Mouse (Mus musculus): Measurements from ENCODE around the gene Srpx2. TPM values are rescaled to one million over a fixed set of nuclear protein-coding genes. Genes with fewer than 3 reads are reported as not detected.

Srpx2 gene
- total RNA-seq, 1 experiment = 0.27 TPM

DNA sequence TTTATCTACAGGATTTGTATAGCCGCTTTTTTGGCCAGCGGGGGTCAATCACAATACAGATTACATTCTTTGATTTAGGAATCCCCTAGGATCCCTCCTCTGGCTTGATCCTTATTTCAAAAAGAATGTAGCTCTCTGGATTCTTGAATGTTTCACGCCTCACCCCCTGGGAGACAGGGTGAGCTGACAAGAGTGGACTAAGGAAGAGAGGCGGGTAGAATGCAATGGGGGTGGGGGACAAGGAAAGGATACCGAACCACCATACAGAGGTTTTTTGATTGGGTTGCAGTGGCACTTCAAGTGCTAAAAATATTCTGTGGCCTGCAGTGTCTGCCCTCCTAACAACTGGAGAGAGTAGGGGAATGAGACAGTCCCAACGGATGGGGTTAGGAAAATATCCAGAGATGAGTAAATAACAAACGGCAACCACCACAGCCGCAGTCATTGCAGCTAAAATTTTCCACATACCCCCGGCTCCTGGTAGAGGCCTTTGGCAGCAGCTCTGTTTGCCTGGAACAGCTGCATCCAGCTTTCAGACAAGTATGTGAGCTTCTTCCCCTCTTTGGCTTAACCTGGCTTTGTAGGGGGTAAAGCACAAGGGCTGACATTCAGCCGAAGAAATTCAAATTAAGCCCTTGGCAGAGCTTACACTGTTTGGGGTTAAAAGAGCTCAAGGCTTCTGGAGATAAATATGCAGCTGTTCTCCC, 3.3 kb downstream of the Srpx2 start:
- Histone ChIP-seq H3K4me1 (ENCODE audit: control insufficient read depth in 2 of 2, insufficient read depth in 2 of 2, low read length in 2 of 2, poor library complexity in 1 of 2) (no peaks in the 10 kb centered on the region), H3K9me3 (ENCODE audit: control insufficient read depth, insufficient read depth, low read depth, low read length) (no peaks in the 10 kb centered on the region), H3K27ac (ENCODE audit: insufficient read depth, low read depth, low read length, poor library complexity, severe bottlenecking) (no peak overlapping the region), H3K9ac (ENCODE audit: insufficient read depth, low read depth, low read length, poor library complexity, severe bottlenecking) (no peak overlapping the region), H3K4me3 (ENCODE audit: insufficient read depth in 1 of 2, low read depth in 1 of 2, low read length in 2 of 2, poor library complexity in 1 of 2, severe bottlenecking in 1 of 2) (no peak overlapping the region), H3K36me3 (ENCODE audit: control insufficient read depth, insufficient read depth, low read length, poor library complexity, severe bottlenecking) (no peaks in the 10 kb centered on the region)
- no peak for DNase-seq (ENCODE audit: low read depth, low spot score)
- no peak for TF ChIP-seq MAFK (IDR thresholded peaks at IDR 0.05; ENCODE audit: insufficient read depth, low read depth, low read length)
- TF ChIP-seq ZC3H11A (IDR thresholded peaks at IDR 0.05; ENCODE audit: borderline replicate concordance, low read depth, low read length) = no peak
- no peak for TF ChIP-seq ZNF384 (IDR thresholded peaks at IDR 0.05; ENCODE audit: low read depth, low read length)
- TF ChIP-seq HCFC1 (IDR thresholded peaks at IDR 0.05; ENCODE audit: borderline replicate concordance, insufficient read depth, low read length) = no peak
- TF ChIP-seq CHD2 (IDR thresholded peaks at IDR 0.05; ENCODE audit: low read depth, low read length) = no peak
- in situ Hi-C loops (cut with MboI; ENCODE audit: low sequenced_read_pairs in 2 of 2, unreplicated experiment in 2 of 2) = no loop called here

DNA sequence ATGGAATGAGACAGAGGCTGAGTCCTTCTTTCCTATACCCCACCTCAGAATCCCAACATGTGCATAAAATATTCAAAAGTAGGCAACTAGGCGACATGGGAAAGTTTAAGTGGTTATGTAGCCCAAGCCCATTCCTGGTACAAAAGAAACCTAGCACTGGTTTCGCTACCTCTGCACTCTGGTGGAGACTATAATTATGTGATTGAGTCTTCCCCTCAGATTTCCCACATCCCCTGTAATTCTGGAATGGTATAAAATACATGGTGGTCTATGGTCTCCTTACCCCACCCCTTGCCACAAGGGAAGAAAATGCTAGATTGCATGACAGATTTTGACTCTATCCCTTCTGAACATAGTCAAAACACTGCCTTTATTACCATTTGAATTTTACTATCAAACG, 4.8 kb downstream of the Srpx2 start:
- H3K9ac ChIP-seq (ENCODE audit: insufficient read depth, low read depth, low read length, poor library complexity, severe bottlenecking) = no peak overlapping the region
- in situ Hi-C loops (cut with MboI; ENCODE audit: low sequenced_read_pairs in 2 of 2, unreplicated experiment in 2 of 2) = no loop called here
- H3K9me3 ChIP-seq (ENCODE audit: control insufficient read depth, insufficient read depth, low read depth, low read length) = no peaks in the 10 kb centered on the region
- no peak for DNase-seq (ENCODE audit: low read depth, low spot score)
- no peak overlapping the region for H3K4me3 ChIP-seq (ENCODE audit: insufficient read depth in 1 of 2, low read depth in 1 of 2, low read length in 2 of 2, poor library complexity in 1 of 2, severe bottlenecking in 1 of 2)
- H3K36me3 ChIP-seq (ENCODE audit: control insufficient read depth, insufficient read depth, low read length, poor library complexity, severe bottlenecking) = no peaks in the 10 kb centered on the region
- H3K27ac ChIP-seq (ENCODE audit: insufficient read depth, low read depth, low read length, poor library complexity, severe bottlenecking) = no peak overlapping the region
- TF ChIP-seq ZC3H11A (IDR thresholded peaks at IDR 0.05; ENCODE audit: borderline replicate concordance, low read depth, low read length) (no peak), ZNF384 (IDR thresholded peaks at IDR 0.05; ENCODE audit: low read depth, low read length) (no peak), HCFC1 (IDR thresholded peaks at IDR 0.05; ENCODE audit: borderline replicate concordance, insufficient read depth, low read length) (no peak), CHD2 (IDR thresholded peaks at IDR 0.05; ENCODE audit: low read depth, low read length) (no peak), MAFK (IDR thresholded peaks at IDR 0.05; ENCODE audit: insufficient read depth, low read depth, low read length) (no peak)
- H3K4me1 ChIP-seq (ENCODE audit: control insufficient read depth in 2 of 2, insufficient read depth in 2 of 2, low read length in 2 of 2, poor library complexity in 1 of 2) = no peaks in the 10 kb centered on the region

GRCm38 (mm10) chrX:133914219-133914618, 6.0 kb downstream of the Srpx2 start:
- Histone ChIP-seq H3K4me3 (ENCODE audit: insufficient read depth in 1 of 2, low read depth in 1 of 2, low read length in 2 of 2, poor library complexity in 1 of 2, severe bottlenecking in 1 of 2) (no peak overlapping the region), H3K27ac (ENCODE audit: insufficient read depth, low read depth, low read length, poor library complexity, severe bottlenecking) (no peak overlapping the region), H3K9ac (ENCODE audit: insufficient read depth, low read depth, low read length, poor library complexity, severe bottlenecking) (no peak overlapping the region), H3K36me3 (ENCODE audit: control insufficient read depth, insufficient read depth, low read length, poor library complexity, severe bottlenecking) (no peaks in the 10 kb centered on the region), H3K4me1 (ENCODE audit: control insufficient read depth in 2 of 2, insufficient read depth in 2 of 2, low read length in 2 of 2, poor library complexity in 1 of 2) (no peaks in the 10 kb centered on the region), H3K9me3 (ENCODE audit: control insufficient read depth, insufficient read depth, low read depth, low read length) (no peaks in the 10 kb centered on the region)
- in situ Hi-C loops (cut with MboI; ENCODE audit: low sequenced_read_pairs in 2 of 2, unreplicated experiment in 2 of 2) = no loop called here
- DNase-seq (ENCODE audit: low read depth, low spot score) = no peak
- TF ChIP-seq HCFC1 (IDR thresholded peaks at IDR 0.05; ENCODE audit: borderline replicate concordance, insufficient read depth, low read length) = no peak
- TF ChIP-seq ZC3H11A (IDR thresholded peaks at IDR 0.05; ENCODE audit: borderline replicate concordance, low read depth, low read length) = no peak
- TF ChIP-seq MAFK (IDR thresholded peaks at IDR 0.05; ENCODE audit: insufficient read depth, low read depth, low read length) = no peak
- no peak for TF ChIP-seq ZNF384 (IDR thresholded peaks at IDR 0.05; ENCODE audit: low read depth, low read length)
- TF ChIP-seq CHD2 (IDR thresholded peaks at IDR 0.05; ENCODE audit: low read depth, low read length) = no peak

DNA sequence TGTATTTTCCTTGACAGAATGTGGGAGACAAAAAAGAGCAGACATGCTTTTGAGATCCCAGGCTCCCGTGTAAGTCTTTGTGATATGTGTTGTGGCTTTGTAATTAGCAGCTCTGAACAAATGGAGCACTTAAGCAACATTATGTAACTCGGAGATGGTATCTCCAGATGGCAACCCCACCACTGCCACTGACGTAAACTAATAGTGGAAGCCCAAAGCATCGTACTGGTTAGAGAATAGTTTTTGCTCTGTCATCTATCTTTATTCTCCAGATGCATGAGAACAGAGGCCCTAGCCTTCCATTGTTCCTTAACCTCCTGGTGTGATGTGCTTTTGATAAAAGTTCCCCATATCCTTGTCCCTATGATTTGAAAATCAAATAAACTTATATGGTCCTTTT, 13.0 kb downstream of the Srpx2 start:
- in situ Hi-C loops (cut with MboI; ENCODE audit: low sequenced_read_pairs in 2 of 2, unreplicated experiment in 2 of 2) = no loop called here
- no peak overlapping the region for H3K27ac ChIP-seq (ENCODE audit: insufficient read depth, low read depth, low read length, poor library complexity, severe bottlenecking)
- no peaks in the 10 kb centered on the region for H3K4me1 ChIP-seq (ENCODE audit: control insufficient read depth in 2 of 2, insufficient read depth in 2 of 2, low read length in 2 of 2, poor library complexity in 1 of 2)
- H3K4me3 ChIP-seq (ENCODE audit: insufficient read depth in 1 of 2, low read depth in 1 of 2, low read length in 2 of 2, poor library complexity in 1 of 2, severe bottlenecking in 1 of 2) = no peak overlapping the region
- no peak for DNase-seq (ENCODE audit: low read depth, low spot score)
- no peak overlapping the region for H3K9ac ChIP-seq (ENCODE audit: insufficient read depth, low read depth, low read length, poor library complexity, severe bottlenecking)
- TF ChIP-seq HCFC1 (IDR thresholded peaks at IDR 0.05; ENCODE audit: borderline replicate concordance, insufficient read depth, low read length) (no peak), CHD2 (IDR thresholded peaks at IDR 0.05; ENCODE audit: low read depth, low read length) (no peak), ZNF384 (IDR thresholded peaks at IDR 0.05; ENCODE audit: low read depth, low read length) (no peak), ZC3H11A (IDR thresholded peaks at IDR 0.05; ENCODE audit: borderline replicate concordance, low read depth, low read length) (no peak), MAFK (IDR thresholded peaks at IDR 0.05; ENCODE audit: insufficient read depth, low read depth, low read length) (no peak)
- H3K9me3 ChIP-seq (ENCODE audit: control insufficient read depth, insufficient read depth, low read depth, low read length) = no peaks in the 10 kb centered on the region
- H3K36me3 ChIP-seq (ENCODE audit: control insufficient read depth, insufficient read depth, low read length, poor library complexity, severe bottlenecking) = no peaks in the 10 kb centered on the region
